Mouse (Mus musculus) liver, embryonic 16.5 days (tissue): ENCODE measurements around the gene Syt2. TPM values are rescaled to one million over a fixed set of nuclear protein-coding genes. Genes with fewer than 3 reads are reported as not detected.

Source experiments
- ATAC-seq: fragments of 200-750 bp; cut with Nextera tagmentation; 2 replicates; pipeline ENCODE4 v1.8.0; 2017; ENCODE audit warnings: low read depth, mild to moderate bottlenecking, moderate number of reproducible peaks, moderate library complexity
- H3K27ac ChIP-seq: fragments of 300-500 bp; sonication (generic); 2 replicates; pipeline ENCODE4 v1.5.1; 2014; ENCODE audit warnings: mild to moderate bottlenecking, low read length
- H3K27me3 ChIP-seq: fragments of 300-500 bp; sonication (generic); 2 replicates; pipeline ENCODE4 v1.6.1; 2014; ENCODE audit warnings: low read depth, low read length, mixed read lengths; ENCODE audit not compliant: control insufficient read depth, insufficient read depth
- H3K36me3 ChIP-seq: fragments of 300-500 bp; sonication (generic); 2 replicates; pipeline ENCODE4 v1.6.1; 2014; ENCODE audit warnings: mild to moderate bottlenecking; ENCODE audit not compliant: control insufficient read depth, insufficient read depth
- H3K4me1 ChIP-seq: fragments of 300-500 bp; sonication (generic); 2 replicates; pipeline ENCODE4 v1.6.1; 2014; ENCODE audit warnings: low read depth, low read length, mixed read lengths; ENCODE audit not compliant: control insufficient read depth
- H3K4me2 ChIP-seq: fragments of 300-500 bp; sonication (generic); 2 replicates; pipeline ENCODE4 v1.6.1; 2014; ENCODE audit warnings: low read depth, low read length, mixed read lengths
- H3K4me3 ChIP-seq: fragments of 300-500 bp; sonication (generic); 2 replicates; pipeline ENCODE4 v1.5.1; 2014; ENCODE audit warnings: low read depth, mild to moderate bottlenecking, low read length
- H3K9ac ChIP-seq: fragments of 300-500 bp; sonication (generic); 2 replicates; pipeline ENCODE4 v1.6.1; 2014; ENCODE audit warnings: low read depth, low read length
- H3K9me3 ChIP-seq: fragments of 300-500 bp; sonication (generic); replicated peaks from 2 replicates; pipeline ENCODE4 v1.6.1; 2016; ENCODE audit warnings: low read length; ENCODE audit not compliant: control insufficient read depth
- WGBS: fragments of 180-500 bp; shearing (Covaris S2); extraction: QIAGEN DNeasy Blood & Tissue Kit; methylation state at CpG from one replicate; pipeline ENCODE4 v1.1.7; 2014; ENCODE audit not compliant: insufficient replicate concordance; 5-methylcytosine and 5-hydroxymethylcytosine counted together
- polyA plus RNA-seq: library from polyadenylated mRNA; unstranded; fragments of >200 nt; fragmentation: Nextera tagmentation; extraction: Ambion mirVana; gene quantifications from 2 replicates; pipeline ENCODE4 v1.2.1, GENCODE M21; 2015

Gene Syt2
- polyA plus RNA-seq, 1 experiment from 2014 or later: 0.04 TPM

DNA sequence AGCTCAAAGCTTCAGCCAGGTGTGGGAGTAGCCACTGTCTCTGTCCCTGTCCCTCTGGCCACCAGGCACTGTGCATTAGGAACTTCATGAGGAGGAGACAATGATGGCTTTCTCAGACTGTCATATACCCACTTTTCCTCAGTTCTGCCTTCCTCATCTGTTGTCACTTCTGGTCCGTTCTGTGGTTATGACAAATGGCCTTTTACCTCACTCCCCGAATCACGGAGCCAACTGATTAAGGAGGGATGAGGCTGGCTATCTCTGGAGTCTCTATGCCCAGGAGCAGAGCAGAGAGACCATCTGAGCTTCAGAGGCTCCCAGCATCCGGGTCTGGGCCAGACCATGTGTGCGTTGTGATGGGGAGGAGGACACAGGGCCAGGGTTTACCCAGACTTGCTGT lies 65.2 kb downstream of the Syt2 start:
- Histone ChIP-seq H3K9me3 (no peaks in the 10 kb centered on the region), H3K4me2 (no peak overlapping the region), H3K4me3 (no peak overlapping the region), H3K36me3 (no peaks in the 10 kb centered on the region), H3K4me1 (no peaks in the 10 kb centered on the region; the same call in 1 of the 2 replicates), H3K27me3 (peaks cover 45% of the 10 kb centered on the region), H3K27ac (no peak overlapping the region), H3K9ac (no peak overlapping the region)
- WGBS: 41% methylated on average over 5 of the region's 5 CpGs
- ATAC-seq: no peak

DNA sequence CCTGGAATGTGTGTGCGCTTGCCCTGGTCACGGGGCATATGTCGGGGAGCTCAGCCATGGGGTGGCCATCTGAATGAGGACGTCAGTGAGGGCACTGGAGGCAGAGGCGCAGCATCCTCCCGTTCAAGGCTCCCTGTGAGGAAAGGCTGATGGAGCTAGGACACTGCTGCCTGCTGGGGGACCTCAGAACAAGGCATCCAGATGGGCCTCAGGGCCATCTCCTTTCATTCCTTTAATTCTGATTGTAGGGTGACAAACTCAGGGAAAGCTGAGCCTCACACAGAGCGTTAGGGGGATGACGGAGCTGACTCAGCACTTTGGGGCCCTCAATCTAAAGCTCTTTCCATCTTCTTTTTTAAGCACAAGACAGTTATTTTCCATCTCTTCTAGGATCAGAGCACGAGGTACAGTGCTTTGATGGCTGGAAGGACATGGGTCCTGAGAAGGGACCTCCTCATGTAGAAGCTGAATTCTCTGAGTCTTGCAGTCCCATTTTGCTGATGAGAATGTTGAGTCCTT lies 66.4 kb downstream of the Syt2 start:
- no peaks in the 10 kb centered on the region for H3K36me3 ChIP-seq
- no peak overlapping the region for H3K4me2 ChIP-seq
- H3K27ac ChIP-seq: no peak overlapping the region
- H3K9ac ChIP-seq: no peak overlapping the region
- peaks cover 36% of the 10 kb centered on the region for H3K27me3 ChIP-seq
- 61% methylated on average over 9 of the region's 9 CpGs for WGBS
- no peak overlapping the region for H3K4me3 ChIP-seq
- H3K9me3 ChIP-seq: no peaks in the 10 kb centered on the region
- no peaks in the 10 kb centered on the region; the same call in 1 of the 2 replicates for H3K4me1 ChIP-seq
- ATAC-seq: no peak

DNA sequence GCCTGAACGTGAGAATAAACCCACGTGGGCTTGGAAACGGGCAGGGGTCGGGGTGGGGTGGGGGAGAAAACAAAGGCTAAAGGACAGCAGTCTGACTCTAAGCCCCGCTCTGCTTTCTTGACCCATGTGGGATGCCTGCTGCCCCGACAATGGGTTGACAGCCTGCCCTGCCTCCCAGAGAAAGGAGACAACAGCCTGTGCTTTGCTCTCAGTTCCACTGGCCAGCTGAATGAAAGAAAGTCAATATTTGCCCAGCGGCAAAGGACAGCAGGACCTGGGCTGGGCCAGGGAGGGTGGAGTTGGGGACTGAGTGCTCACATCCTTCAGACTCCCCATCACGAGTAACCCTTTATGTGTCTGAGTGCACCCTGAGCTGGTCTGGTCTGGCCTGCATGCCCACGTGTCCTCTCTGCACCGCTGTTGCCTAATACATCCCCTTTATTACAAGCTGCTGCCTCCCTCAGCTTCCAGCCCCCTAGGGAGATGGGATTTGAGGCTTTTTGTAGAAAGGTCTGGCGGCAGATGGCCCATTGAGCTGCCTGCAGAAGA lies 67.0 kb downstream of the Syt2 start:
- peak; percentile 84 for ATAC-seq
- H3K4me1 ChIP-seq: no peaks in the 10 kb centered on the region; the same call in 1 of the 2 replicates
- WGBS: 36% methylated on average over 11 of the region's 11 CpGs
- no peaks in the 10 kb centered on the region for H3K36me3 ChIP-seq
- H3K27ac ChIP-seq: no peak overlapping the region
- H3K27me3 ChIP-seq: peaks cover 30% of the 10 kb centered on the region
- H3K4me2 ChIP-seq: no peak overlapping the region
- H3K4me3 ChIP-seq: no peak overlapping the region
- no peaks in the 10 kb centered on the region for H3K9me3 ChIP-seq
- H3K9ac ChIP-seq: no peak overlapping the region

GRCm38 (mm10) chr1:134714166-134714565 lies 67.7 kb downstream of the Syt2 start:
- H3K27me3 ChIP-seq: peaks cover 23% of the 10 kb centered on the region
- no peaks in the 10 kb centered on the region; the same call in 1 of the 2 replicates for H3K4me1 ChIP-seq
- H3K36me3 ChIP-seq: no peaks in the 10 kb centered on the region
- no peak overlapping the region for H3K9ac ChIP-seq
- ATAC-seq: no peak
- H3K9me3 ChIP-seq: no peaks in the 10 kb centered on the region
- H3K27ac ChIP-seq: no peak overlapping the region
- WGBS: 52% methylated on average over 8 of the region's 8 CpGs
- H3K4me3 ChIP-seq: no peak overlapping the region
- no peak overlapping the region for H3K4me2 ChIP-seq

- Histone ChIP-seq H3K27me3 (peaks cover 14% of the 10 kb centered on the region), H3K4me3 (no peak overlapping the region), H3K4me2 (no peak overlapping the region), H3K27ac (no peak overlapping the region), H3K9me3 (no peaks in the 10 kb centered on the region), H3K36me3 (no peaks in the 10 kb centered on the region), H3K9ac (no peak overlapping the region), H3K4me1 (no peaks in the 10 kb centered on the region; the same call in 1 of the 2 replicates)
- no peak for ATAC-seq
- WGBS: 44% methylated on average over 5 of the region's 5 CpGs
Measured at GRCm38 (mm10) chr1:134715092-134715491, 68.6 kb downstream of the Syt2 start.

DNA sequence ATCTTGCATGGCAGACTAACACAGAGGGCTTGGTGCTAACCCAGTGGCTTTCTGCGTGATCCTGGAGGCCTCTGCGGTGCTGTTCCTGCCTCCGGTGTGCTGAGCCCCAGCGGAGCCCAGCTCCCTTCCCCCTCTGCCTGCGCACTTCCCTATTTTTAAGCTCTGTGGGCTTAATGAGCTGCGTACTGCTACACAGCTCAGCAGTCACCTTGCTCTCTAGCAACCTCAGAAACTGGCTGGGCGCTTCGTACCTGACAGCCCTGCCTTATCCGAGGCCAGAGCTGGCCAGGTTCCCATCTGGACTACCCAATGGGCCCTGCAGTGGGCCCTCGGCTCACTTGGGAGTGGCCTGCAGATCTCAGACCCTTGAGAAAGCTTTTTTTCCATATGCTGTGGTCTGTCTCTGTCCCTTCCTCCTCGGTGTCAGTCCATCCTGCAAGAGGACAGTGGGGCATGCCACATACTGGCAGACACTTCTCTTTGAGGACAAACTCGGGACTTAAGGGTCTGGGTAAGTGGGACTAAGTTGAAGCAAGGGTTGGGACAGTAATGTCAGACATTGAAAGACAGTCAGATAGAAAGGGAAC lies 73.3 kb downstream of the Syt2 start:
- 19% methylated on average over 12 of the region's 12 CpGs for WGBS
- no peak overlapping the region for H3K4me2 ChIP-seq
- no peak overlapping the region for H3K27ac ChIP-seq
- H3K36me3 ChIP-seq: no peaks in the 10 kb centered on the region
- H3K4me1 ChIP-seq: no peaks in the 10 kb centered on the region
- H3K27me3 ChIP-seq: no peaks in the 10 kb centered on the region
- H3K9ac ChIP-seq: no peak overlapping the region
- ATAC-seq: no peak
- no peak overlapping the region for H3K4me3 ChIP-seq
- no peaks in the 10 kb centered on the region for H3K9me3 ChIP-seq

DNA sequence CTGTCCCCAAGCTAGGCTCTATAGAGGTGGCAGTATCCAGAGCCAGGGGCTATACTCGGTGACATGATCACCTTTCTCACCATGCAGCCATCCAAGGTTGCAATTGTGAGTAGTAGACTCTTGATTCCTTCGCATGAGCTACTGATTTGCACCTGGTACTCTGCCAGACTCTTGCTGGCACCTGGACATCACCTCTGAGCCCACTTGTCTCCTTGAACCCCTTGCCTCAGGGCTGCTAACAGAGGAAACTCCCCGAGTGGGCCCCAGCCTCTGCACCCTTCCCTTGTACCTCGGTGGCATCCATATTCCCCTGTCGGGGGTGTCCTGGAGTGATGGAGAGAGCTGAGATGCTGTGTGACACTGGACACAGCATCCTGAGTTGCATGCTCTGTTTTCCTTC lies 75.0 kb downstream of the Syt2 start:
- H3K4me1 ChIP-seq: no peaks in the 10 kb centered on the region
- WGBS: 55% methylated on average over 5 of the region's 5 CpGs

GRCm38 (mm10) chr1:134722891-134723290 lies 76.4 kb downstream of the Syt2 start:
- Histone ChIP-seq H3K4me3 (no peak overlapping the region), H3K4me2 (no peak overlapping the region), H3K4me1 (no peaks in the 10 kb centered on the region), H3K36me3 (no peaks in the 10 kb centered on the region), H3K27me3 (no peaks in the 10 kb centered on the region), H3K9ac (no peak overlapping the region), H3K9me3 (no peaks in the 10 kb centered on the region), H3K27ac (no peak overlapping the region)
- 73% methylated on average over 7 of the region's 7 CpGs for WGBS
- no peak for ATAC-seq

More for the DNA sequence above, 75.0 kb downstream of the Syt2 start:
- Histone ChIP-seq H3K4me2 (no peak overlapping the region), H3K27ac (no peak overlapping the region), H3K9me3 (no peaks in the 10 kb centered on the region), H3K4me3 (no peak overlapping the region), H3K36me3 (no peaks in the 10 kb centered on the region), H3K27me3 (no peaks in the 10 kb centered on the region), H3K9ac (no peak overlapping the region)
- no peak for ATAC-seq

DNA sequence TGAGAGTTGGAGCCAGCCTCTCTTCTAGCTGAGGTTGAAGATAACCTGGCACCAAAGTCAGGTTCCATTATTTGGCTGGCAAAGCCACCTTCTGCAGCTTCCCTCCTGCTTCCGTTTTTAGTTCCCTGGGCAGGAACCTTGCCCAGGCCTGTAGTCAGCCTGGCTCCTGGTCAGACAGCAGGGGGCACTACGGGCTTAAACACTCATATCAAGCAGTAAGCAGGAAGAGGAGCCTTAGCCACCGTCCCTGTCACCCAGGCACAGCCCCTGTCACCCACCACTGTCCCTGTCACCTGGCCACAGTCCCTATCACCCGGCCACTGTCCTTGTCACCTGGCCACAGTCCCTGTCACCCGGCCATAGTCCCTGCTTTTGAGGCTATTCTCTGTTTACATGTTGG lies 78.8 kb downstream of the Syt2 start:
- Histone ChIP-seq H3K4me1 (no peaks in the 10 kb centered on the region), H3K9ac (no peak overlapping the region), H3K27ac (no peak overlapping the region), H3K4me2 (no peak overlapping the region), H3K4me3 (no peak overlapping the region), H3K27me3 (no peaks in the 10 kb centered on the region), H3K9me3 (no peaks in the 10 kb centered on the region), H3K36me3 (no peaks in the 10 kb centered on the region)
- WGBS: 15% methylated on average over 5 of the region's 5 CpGs
- no peak for ATAC-seq
